Mouse (Mus musculus): ENCODE measurements around the gene Dysf. TPM values are rescaled to one million over a fixed set of nuclear protein-coding genes. Genes with fewer than 3 reads are reported as not detected.

The Dysf gene
- total RNA-seq, 2 experiments from 2014 or later = 111 to 117 TPM

DNA sequence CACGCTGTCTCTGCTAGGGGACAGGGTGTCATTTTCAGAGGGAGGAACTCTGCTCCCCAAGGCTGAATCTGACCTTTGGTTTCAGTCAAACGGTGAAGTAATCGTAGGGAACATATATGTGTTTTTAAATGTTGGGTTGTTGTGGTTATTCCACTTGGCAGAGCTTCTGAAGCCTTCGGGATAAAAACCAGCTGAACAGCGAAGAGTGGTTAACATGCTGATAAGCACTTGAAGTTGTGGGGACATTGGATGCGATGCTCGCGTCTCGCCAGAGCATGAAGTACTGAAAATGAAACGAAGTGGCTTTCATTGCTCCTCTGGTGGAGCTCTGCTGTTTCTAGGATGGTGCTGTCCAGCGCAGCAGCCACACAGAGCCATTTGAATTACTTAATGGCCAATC is 102.7 kb downstream of the Dysf start:
- DNase-seq = no peak

DNA sequence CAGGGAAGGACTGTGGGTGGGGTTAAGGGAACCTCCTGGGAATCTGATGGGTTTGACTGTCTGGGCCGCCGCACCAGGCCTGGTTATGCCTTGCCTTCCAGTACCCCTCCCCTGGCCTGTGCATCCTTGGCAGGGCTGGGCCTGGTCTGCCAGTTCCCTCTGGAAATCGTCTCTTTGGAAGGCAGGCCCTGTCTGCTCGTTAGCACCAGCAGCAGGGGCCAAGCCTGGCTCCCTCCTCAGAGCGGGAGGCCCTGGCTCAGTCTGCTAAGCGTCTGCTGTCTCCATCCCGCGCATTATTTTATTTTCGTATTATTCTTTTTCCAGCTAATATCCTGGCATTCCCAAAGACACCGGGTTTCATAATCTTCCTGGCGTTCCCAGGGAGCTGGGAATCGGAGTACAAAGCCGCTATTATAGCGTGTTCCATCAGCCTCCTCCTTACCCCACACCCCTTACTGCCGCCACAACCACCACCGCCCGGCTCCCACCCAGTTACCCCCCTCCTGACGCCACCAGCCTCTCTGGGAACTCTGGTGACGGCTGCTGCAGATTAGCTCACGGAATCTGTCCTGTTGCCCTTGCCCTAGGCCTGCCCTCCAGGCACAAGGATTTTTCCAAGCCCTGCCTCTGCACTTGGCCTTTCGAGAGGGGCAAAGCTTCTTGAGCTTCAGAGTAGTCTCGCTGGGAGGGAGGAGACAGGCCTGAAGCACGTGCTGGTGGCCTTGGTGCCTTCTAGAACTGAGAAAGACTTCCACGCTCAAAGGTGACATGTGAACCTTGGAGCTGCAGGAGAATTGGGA is 111.5 kb downstream of the Dysf start:
- no peak for DNase-seq

DNA sequence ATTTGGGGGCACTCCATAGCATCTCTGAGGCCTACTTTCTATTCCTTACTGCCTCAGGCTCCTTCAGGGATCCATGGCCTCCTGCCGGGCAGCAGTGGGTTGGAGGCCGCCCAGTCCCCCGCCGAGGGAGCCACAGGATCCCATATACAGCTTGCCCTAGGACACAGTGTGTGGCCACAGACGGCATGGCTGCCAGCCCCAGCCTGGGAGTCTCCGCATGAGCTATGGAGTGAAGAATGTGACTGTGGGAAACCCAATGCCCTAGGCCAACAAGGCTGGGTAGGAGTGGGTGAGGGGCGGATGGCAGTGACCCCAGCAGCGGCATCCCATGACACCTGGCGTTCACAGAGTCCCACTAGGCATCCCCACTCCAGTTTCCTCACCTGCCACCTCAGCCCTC is 116.2 kb downstream of the Dysf start:
- DNase-seq = no peak

DNA sequence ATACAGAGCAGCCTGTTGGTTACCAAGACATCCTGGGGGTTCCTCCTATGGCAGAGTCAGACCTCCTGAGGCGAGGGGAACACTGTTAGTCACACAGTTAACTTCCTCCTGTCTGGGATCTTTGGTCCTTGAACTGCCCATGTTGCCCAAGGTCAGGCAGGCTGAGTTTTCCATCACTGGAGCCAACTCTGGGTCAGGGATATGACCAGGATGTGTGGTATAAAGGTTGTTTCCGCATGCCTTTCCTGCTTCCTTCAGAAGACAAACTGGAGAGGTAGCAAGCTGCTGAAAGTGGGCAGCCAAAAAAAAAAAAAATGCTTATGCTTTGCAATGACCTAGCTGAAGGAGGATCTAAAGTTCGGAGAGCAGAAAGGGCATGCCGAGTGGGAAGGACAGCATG is 116.7 kb downstream of the Dysf start:
- DNase-seq = no peak

- no peak for DNase-seq
Observed at GRCm38 (mm10) chr6:84128229-84128628, 119.8 kb downstream of the Dysf start.

GRCm38 (mm10) chr6:84130867-84131266 is 122.5 kb downstream of the Dysf start:
- no peak for DNase-seq

- no peak for DNase-seq
Observed at GRCm38 (mm10) chr6:84131539-84131938, 123.1 kb downstream of the Dysf start.

- DNase-seq = no peak
Observed at GRCm38 (mm10) chr6:84133053-84133452, 124.7 kb downstream of the Dysf start.

- DNase-seq = no peak
Observed at GRCm38 (mm10) chr6:84133996-84134721, 125.8 kb downstream of the Dysf start.

- DNase-seq = no peak
Observed at GRCm38 (mm10) chr6:84134722-84135394, 126.5 kb downstream of the Dysf start.

DNA sequence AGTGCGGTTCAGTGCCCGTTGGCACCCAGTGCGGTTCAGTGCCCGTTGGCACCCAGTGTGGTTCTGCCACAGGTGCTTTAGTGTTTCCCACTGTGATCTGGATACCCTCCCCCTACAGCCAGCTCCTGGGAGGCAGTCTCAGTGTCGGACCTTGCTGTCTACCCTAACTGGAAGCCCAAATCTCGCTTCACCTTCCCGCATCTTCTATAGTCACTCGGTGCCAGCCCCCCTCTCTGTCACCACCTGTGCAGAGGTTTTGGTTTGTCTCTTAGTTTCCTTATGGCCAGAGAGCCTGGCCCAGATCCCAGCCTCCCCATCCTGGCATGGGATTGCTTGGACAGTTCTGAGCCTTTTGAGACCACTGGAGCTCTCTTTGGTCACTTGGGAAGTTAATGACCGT is 127.3 kb downstream of the Dysf start:
- no peak for DNase-seq

GRCm38 (mm10) chr6:84136345-84136744 is 128.0 kb downstream of the Dysf start:
- no peak for DNase-seq

DNA sequence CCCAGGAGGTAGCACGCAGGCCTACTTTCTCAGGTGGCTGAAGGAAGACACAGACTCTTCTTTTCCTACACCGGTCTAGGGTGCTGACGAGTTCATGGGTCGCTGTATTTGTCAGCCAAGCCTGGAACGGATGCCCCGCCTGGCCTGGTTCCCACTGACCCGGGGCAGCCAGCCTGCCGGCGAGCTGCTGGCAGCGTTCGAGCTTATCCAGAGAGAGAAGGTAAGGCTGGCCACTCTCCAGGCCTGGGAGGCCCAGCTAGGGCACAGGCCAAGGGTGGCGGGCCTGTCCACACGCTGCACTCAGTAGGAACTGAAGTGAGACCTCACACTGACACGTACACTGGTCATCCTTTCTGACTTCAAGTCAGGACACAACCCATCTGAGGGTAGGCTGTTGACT is 131.5 kb downstream of the Dysf start:
- peak; percentile 76 for DNase-seq

- DNase-seq = peak; percentile 27
Observed at GRCm38 (mm10) chr6:84142481-84142880, 134.1 kb downstream of the Dysf start.

DNA sequence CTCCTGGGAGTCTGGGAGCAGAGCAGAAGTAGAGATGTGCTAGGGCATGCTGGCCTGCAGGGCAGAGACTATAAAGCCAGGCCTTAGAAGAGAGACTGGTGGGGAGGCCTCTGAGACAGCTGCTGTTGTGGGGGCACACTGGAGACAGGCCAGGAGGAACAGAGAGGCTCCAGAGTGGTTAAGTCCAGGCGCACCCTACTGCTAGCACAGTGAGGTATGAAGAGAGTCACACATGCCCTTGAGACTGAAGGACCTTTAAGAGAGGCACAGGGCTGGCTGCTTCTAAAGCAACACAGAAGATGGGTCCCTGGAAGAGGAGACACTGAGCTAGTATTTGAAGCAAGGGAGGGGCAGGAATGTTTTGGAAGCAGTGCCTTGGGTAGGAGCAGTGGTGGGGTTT is 134.9 kb downstream of the Dysf start:
- DNase-seq = no peak

- no peak for DNase-seq
Observed at GRCm38 (mm10) chr6:84144393-84144792, 136.0 kb downstream of the Dysf start.

- DNase-seq = no peak
Observed at GRCm38 (mm10) chr6:84147206-84148004, 139.0 kb downstream of the Dysf start.

DNA sequence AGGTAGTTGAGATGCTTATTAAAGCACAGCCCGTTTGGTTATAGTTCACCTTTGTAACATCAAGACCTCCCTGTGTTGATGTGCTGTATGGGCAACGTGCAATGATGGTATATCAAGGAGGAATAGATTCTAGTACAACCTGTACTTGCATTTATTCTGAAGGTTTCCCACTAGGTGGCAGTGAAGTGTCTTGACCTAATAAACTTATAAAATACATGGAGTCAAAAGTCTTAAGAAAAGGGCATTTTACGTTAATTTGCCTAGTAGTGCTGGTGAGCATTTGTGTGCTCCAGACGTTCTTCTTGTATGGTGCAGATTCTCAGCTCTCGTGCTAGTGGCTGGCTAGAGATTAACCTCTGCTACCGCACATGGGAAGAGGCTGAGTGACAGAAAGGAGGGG is 140.1 kb downstream of the Dysf start:
- no peak for DNase-seq

GRCm38 (mm10) chr6:84154508-84154907 is 146.1 kb downstream of the Dysf start:
- DNase-seq = no peak

- peak; percentile 39 for DNase-seq
Observed at GRCm38 (mm10) chr6:84155765-84156164, 147.4 kb downstream of the Dysf start.

GRCm38 (mm10) chr6:84156481-84157025 is 148.2 kb downstream of the Dysf start:
- no peak for DNase-seq

DNA sequence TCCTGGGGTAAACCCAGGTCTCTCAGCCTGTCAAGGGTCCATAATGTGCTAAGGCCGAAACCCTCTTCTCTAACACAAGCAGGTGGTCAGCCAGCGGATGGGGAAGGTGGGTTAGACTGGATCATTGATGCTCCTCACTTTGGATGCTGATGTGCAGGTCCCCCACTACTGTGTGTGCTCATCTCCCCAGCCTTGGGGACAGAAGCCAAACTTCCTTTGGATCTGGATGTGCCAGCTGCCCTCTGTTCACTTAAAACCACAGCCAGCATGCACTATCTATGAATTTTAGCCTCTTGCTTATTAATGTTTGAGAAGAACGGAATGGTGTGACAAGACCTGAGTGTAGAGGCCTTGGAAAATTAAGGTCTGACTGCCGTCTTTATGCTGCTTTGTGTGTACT is 150.7 kb downstream of the Dysf start:
- no peak for DNase-seq

Measured in gastrocnemius, postnatal 10 days (tissue).